Mouse (Mus musculus): ENCODE results near the gene Gm20388.
A peak's percentile ranks its signal among the peaks of the same experiment; 100 is the strongest.

Gm20388 gene

DNA sequence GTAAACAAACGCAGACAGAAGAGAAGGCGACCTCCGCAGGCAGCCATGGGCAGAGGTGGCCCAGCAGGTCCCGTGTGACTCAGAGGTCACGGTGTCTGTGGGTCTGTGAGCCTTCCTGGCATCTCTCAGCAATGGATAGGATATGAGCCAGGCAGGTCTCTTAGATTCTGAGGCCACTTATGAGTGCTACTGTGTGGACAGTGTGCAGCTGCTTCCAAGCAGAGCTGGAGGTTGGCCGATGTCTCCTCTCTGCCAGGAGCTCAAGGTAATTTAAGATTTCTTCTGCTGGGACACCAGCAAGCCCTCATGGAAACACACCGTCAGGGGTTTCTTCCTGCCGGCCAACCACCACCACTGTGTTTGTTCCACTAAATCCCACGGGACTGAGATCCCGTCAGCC, 4397.1 kb downstream of the Gm20388 start:
- no peak for DNase-seq (ENCODE audit: low read depth, low spot score)

DNA sequence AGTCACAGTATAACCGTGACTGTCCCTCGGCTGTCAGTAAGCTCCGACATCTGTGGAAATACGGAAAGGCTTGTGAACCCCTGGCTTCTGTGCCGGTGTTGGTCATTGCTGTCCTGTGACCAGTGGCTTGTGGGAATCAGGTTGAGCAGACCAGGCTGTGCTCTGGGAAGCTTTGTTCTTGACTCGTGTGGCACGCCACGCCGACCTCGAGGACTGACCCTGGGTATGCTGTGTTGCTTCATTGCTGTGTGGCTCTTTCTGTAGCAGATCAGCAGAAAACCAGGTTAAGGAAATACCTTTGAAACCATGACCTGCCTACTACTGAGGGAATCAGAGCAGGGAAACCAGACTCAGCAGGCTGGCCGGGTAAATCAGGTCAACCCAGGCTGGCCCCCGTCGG, 4399.9 kb downstream of the Gm20388 start:
- DNase-seq (ENCODE audit: low read depth, low spot score) = no peak

DNA sequence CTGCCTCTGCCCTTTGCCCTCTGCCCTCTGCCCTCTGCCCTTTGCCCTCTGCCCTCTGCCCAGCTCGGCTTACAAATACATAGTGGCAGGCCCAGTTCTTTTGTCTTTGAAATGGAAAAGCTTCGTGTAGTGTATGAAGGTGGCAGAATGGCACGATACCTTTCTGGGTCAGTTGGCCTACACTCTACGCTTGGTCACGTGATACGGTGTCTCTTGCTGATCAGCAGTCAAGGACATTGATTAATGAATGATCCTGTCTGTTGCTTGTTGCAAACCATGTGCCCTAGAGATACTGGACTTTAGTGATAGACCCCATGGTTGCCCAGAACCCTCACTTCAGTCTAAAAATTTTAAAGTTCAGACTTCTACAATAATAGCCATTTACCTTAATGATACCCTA, 4400.5 kb downstream of the Gm20388 start:
- no peak for DNase-seq (ENCODE audit: low read depth, low spot score)

- DNase-seq (ENCODE audit: low read depth, low spot score) = no peak
These were observed 4401.1 kb downstream of the Gm20388 start for GRCm38 (mm10) chr8:124311723-124312122.

DNA sequence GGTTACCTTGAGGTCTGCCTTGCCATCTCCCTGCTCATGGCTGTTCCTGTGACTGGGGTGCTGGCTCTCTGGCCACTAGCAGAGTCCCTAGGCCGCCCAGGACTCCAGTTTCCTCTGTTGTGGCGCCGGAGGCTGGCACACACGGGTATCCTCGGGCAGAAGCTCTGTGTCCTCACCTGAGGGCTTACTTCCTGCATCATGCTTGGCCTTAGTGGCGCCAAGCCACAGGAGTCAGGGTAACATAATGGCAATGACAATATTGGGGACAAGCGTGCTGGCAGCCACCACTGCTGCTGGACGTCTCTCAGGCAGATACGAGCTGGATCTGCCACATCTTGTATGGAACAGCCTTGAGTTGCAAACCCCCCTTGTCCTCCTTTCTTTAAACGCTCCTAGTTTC, 4401.6 kb downstream of the Gm20388 start:
- peak; percentile 63 for DNase-seq (ENCODE audit: low read depth, low spot score)

DNA sequence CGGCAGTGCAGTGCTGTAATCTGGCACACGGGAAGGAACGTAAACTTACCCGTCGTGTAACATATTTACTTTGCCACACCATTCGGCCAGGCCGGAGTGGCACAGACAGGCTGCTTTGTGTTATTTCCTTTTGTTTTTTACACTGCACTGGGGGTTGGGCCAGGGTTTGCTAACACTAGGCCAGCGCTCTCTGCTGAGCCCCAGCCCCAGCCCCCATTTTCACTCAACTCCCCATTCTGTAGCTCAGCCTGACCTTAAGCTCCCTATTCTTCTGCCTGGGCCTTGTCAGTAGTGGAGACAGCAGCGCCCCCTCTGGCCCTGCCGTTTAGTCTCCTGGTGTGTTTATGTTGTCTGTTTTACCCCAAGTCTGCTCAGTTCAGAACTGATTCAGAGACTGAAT, 4404.2 kb downstream of the Gm20388 start:
- DNase-seq (ENCODE audit: low read depth, low spot score) = peak; percentile 64

DNA sequence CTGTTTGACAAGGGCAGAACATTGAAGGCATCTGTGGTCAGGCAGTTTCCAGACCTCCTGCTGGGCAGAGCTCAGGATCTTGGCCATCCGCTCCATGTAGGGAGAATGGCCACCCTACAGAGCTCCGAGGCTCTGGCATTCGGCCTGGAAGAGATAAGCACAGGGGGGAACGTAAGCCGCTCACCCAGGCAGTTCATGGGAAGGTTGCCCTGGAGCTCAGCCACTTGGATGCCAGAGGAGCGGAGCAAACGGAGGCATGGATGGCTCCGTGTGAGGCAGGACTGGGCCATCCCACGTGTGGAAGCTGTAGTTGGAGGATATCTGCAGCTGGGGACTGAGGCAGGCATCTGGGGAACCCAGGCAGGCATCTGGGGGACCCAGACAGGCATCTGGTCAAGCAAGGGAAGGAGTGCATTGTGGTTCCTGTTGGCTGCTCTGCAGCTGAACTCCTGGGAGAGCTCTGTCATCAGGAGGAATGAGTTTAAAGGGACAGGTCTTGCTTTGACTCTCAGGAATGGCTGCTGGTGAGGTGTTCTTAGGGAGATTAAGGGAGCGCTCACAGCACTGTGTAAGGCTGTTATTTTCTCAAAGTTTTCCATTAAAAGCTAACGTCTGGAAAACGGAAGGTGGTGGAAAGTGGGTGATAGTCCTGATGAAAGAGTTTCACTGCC, 4406.0 kb downstream of the Gm20388 start:
- peak; percentile 93 for DNase-seq (ENCODE audit: low read depth, low spot score)

DNA sequence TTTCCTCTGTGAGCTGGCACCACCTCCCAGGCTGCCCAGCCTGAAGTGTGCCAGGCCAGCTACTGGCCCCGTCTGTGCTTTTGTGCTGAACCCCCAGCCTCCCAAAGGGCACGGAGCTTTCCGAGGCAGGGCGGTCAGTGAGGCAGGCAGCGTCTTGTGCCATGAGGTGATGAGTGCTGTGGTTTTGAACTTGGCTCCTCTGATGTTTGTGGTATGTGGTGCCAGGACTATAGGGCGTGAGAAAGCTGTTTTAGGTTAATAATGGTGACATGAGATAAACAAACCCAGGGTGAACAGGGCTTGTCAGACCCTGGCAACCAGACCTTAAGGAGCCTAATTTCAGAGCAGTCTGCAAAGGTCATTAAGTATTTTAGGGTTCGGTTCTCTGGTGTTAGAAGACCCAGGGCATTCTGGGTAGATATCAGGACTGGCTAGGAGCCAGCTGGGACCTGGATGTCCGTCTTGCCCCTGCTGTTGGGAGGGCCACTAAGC, 4406.6 kb downstream of the Gm20388 start:
- DNase-seq (ENCODE audit: low read depth, low spot score) = no peak

DNA sequence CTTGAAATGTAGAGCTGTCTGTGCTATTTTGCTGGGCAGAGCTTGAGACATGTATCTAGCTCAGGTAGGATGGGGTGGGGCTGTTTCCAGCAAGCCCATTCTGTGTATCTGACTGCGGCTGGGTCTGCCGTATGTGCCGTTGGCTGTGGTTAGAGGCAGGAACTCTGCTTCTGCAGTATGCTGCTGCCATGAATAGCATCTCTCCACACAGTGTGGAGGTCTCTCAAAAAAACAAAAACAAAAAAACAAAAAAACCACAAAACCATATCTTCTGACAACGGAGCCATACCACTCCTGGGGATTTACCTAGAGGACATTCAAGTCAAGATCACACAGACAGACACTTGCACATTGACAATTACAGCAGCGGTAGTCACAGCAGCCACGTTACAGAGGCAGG, 4407.2 kb downstream of the Gm20388 start:
- DNase-seq (ENCODE audit: low read depth, low spot score) = no peak

- DNase-seq (ENCODE audit: low read depth, low spot score) = peak; percentile 75
These were observed 4408.1 kb downstream of the Gm20388 start for GRCm38 (mm10) chr8:124318612-124319315.

DNA sequence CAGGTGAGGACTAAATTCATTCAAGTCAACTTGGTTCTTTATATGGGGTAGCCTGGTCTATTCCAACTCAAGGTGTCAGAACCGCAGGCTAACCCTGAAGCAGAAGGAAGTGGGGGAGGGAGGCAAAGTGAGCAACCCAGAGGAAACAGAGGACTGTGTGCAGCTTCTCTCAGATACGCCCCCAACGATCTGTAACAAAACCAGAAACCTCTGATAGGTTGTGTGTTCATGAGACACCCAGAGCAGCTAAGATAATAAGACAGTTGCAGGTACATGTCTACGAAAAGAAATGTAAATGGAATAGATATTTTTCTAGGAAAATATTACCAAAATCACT, 4408.6 kb downstream of the Gm20388 start:
- DNase-seq (ENCODE audit: low read depth, low spot score) = no peak

DNA sequence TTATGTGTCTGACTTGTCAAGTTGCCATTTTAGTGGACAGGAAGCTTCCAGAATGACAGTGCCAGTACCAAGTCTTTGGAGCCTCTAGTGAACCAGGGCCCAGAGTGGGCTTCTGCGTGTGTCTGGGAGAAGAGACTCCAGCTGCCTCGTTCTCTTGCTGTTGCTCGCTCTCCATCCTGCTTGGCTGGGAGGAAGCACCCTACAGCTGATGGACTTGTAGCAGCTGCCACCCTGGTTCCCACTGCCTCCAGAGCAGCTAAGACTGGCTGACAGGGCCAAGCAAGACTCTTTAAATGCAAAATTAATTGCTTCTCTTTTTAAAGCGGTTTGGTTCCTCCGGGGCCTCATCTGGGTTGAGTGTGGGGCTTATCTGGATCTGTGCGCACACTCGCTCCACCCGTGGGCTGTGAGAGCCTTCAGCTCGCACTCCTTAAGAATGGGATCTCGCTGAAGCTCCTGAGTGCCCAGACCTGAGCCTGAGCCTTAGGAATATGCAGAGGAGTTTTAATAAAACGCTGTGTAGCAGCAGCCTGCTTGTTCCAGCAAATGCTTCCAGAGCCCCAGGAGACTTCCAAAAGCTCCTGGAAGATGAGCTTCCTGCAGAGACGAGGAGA, 4410.7 kb downstream of the Gm20388 start:
- peak; percentile 55 for DNase-seq (ENCODE audit: low read depth, low spot score)

GRCm38 (mm10) chr8:124323356-124323755, 4412.7 kb downstream of the Gm20388 start:
- DNase-seq (ENCODE audit: low read depth, low spot score) = peak; percentile 72

DNA sequence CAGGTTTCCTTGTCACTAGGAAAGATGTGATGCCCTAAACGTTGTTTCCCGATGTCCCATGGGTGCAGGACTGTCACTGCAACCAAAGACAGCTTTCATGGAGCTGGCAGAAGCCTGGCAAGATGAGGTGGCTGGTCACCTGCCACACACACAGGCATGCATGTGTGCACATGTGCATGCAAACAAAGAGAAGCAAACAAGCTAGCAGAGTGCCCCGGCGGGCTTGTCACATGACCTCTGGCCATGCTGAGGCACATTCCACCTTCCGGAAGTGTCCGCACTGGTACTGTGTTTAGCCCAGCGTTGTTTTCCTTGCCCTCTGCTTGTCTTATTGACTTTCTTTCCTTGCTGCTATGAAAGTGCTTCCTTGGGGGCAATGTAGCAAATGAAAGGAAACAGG, 4417.6 kb downstream of the Gm20388 start:
- DNase-seq (ENCODE audit: low read depth, low spot score) = no peak

DNA sequence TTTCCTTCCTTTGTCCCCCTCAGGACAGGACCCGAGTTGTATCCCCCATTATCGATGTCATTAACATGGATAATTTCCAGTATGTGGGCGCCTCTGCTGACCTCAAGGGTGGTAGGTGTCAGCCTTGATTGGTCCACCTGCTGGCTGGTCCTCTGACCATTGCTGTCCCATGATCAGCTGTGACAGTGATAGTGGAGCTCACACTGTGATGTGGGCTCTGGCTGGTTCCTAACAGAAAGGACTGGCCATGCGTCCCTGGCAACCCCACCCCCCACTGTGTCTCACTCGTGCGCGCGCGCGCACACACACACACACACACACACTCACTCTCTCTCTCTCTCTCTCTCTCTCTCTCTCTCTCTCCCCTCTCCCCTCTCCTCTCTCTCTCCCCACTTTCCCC, 4419.0 kb downstream of the Gm20388 start:
- no peak for DNase-seq (ENCODE audit: low read depth, low spot score)

DNA sequence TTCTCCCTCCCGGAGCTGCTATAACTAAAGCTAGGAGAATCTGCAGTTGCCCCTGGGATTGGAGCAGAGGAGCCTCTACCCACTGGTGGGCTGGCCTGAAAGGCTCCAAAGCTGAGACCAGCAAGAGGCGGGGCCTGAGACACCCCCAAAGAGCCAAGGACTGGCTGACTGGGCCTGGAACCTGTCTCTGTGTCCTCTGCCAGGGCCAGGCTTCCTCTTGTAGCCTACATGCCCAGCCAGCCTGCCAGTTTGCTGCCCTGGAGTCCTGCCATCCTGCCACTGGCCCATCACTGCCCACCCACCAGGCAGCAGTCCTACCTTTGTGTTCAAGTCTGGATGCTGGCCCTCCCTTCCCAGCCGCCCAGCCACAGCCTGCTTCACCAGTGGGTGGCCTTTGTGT, 4419.8 kb downstream of the Gm20388 start:
- DNase-seq (ENCODE audit: low read depth, low spot score) = peak; percentile 67

GRCm38 (mm10) chr8:124331094-124331493, 4420.5 kb downstream of the Gm20388 start:
- DNase-seq (ENCODE audit: low read depth, low spot score) = peak; percentile 76

- no peak for DNase-seq (ENCODE audit: low read depth, low spot score)
These were observed 4421.1 kb downstream of the Gm20388 start for GRCm38 (mm10) chr8:124331706-124332105.

DNA sequence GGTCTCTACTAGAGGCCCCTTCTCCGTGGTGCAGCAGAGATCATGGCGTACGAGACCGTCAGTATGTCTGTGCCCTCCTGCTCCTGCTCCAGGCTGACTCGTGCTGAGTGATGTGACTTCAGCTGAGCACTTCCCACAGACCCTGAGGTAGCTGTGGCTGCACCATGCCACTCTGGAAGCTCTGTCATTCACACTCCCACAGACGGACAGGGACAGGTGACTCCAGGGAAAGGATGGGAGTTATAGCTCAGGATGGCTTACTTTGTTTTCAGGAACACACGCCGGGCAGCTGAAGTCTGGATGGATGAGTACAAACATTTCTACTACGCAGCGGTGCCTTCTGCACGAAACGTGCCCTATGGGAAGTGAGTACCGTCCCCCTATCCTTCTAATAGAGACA, 4425.7 kb downstream of the Gm20388 start:
- DNase-seq (ENCODE audit: low read depth, low spot score) = no peak

DNA sequence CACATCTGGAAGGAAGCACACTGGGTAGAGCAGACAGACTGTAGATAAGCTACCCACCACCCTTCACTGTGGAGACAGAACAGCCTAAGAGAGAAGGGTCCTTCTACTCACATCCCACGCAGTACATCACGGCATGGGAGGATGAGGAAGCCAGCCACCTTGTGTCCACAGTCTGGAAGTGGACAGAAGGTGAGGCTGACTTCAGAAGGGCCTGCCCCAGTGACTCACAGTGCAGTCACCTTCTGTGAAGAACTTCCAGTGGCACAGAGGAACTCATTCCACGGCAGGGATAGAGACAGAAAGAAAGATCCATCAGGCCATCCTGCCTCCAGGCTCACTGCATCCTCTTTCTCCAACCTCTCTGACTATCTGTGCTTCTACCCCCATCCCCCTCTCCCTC, 4429.1 kb downstream of the Gm20388 start:
- no peak for DNase-seq (ENCODE audit: low read depth, low spot score)

DNA sequence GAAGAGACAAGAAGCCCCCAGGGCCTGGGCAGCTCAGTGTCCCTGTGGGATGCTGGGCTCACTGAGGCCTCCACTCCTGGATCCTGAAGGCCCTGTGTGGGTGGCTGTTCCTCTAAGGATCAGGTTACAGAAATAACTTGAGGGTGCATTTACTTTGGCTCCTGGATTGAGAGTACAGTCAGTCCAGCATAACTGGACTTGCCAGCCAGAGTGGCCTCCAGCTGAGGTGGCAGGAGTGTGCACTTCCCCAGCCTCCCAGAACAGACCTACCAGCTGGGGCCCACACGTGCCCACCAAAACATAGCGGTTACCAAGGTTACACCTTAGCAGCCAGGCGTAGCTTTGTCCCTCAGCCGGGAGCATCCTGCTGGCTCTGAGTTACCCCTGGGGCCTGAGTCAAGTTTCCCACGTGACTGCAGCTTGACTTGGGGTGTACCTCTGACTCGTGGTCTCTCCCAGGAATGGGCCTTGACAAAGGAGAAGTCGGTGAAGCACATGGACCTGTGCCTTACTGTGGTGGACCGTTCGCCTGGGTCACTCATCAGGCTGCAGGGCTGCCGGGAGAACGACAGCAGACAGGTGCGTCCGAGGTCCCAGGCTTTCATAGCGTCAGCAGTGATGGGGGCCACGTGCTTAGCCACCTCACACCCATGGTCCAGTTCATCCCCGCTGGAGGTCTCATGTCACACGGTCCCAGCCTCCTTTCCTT, 4429.9 kb downstream of the Gm20388 start:
- DNase-seq (ENCODE audit: low read depth, low spot score) = no peak

- DNase-seq (ENCODE audit: low read depth, low spot score) = peak; percentile 64
These were observed 4432.5 kb downstream of the Gm20388 start for GRCm38 (mm10) chr8:124343151-124343550.
